Mouse (Mus musculus) bone marrow macrophage, adult 2 months (primary cell): ENCODE data around the gene Map6. TPM values are rescaled to one million over a fixed set of nuclear protein-coding genes. Genes with fewer than 3 reads are reported as not detected.

Experiments used
- H3K27ac ChIP-seq: 2 replicates; pipeline ENCODE4 v1.5.1; 2012; ENCODE audit warnings: low read depth, low read length; ENCODE audit not compliant: insufficient read depth
- H3K4me1 ChIP-seq: 2 replicates; pipeline ENCODE4 v1.6.1; 2012; ENCODE audit warnings: low read length; ENCODE audit not compliant: control insufficient read depth, insufficient read depth
- H3K4me3 ChIP-seq: 2 replicates; pipeline ENCODE4 v1.5.1; 2012; ENCODE audit warnings: mild to moderate bottlenecking, low read length, moderate library complexity; ENCODE audit not compliant: insufficient read depth
- CTCF ChIP-seq: IDR thresholded peaks from 2 replicates; pipeline ENCODE4 v1.5.1; 2012; ENCODE audit warnings: low read depth, mild to moderate bottlenecking, low read length, moderate library complexity
- POLR2A ChIP-seq: IDR thresholded peaks from 2 replicates; pipeline ENCODE4 v1.6.1; 2012; ENCODE audit warnings: mild to moderate bottlenecking, low read depth, low read length, borderline replicate concordance
- polyA plus RNA-seq: library from polyadenylated mRNA; stranded (reverse); fragments of >200 nt; gene quantifications from 2 replicates; pipeline ENCODE4 v1.2.4, GENCODE M21; 2012; ENCODE audit not compliant: missing spikeins, insufficient read depth, insufficient read length

The Map6 gene
- polyA plus RNA-seq, 1 experiment: 0.83 TPM

DNA sequence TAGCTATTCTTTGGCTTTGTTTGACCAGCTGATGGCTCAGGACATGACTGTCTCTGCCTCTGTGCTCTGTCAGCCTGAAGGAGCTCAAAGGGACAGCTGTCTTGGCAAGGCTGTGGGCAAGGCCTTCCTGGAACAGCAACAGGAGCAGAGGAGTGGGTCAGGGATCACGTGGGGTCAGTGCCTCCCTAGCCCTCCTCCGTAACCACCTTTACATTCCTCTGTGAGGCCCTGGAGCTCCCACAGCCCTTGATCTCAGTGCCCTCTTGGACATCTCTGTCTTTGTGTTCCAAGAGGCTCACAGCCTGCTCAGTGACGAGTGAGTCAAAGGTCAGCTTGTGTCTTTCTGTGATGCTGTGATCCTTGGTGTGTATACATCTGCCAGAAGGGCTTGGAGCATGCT is 39.4 kb downstream of the Map6 start:
- peaks cover 27% of the 10 kb centered on the region for H3K4me1 ChIP-seq
- H3K4me3 ChIP-seq: no peak overlapping the region
- TF ChIP-seq POLR2A (no peak), CTCF (no peak)

DNA sequence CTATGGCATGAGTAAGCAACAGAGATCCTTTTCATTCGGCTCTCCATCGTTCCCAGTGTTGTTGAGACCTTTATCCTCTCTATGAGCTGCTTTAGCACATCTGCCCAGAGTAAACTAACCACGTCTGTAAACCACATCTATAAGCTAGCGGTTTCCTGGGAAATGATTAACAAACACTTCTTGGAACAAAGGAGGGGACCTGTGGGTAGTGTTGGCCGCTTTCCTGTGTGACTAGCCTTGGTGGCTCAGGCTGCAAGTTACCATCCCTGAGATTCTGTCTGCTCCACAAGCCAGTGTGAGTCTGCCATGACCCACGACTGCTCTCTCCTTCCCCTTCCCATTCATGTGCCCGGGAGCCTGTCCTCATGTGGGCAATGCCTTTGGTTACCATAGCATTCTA is 44.2 kb downstream of the Map6 start:
- H3K27ac ChIP-seq: no peak overlapping the region
- peaks cover 9% of the 10 kb centered on the region for H3K4me1 ChIP-seq
- TF ChIP-seq CTCF: no peak
- H3K4me3 ChIP-seq: no peak overlapping the region

More for the DNA sequence above, 39.4 kb downstream of the Map6 start:
- no peak overlapping the region for H3K27ac ChIP-seq

- Histone ChIP-seq H3K4me3 (no peak overlapping the region), H3K4me1 (peaks cover 9% of the 10 kb centered on the region), H3K27ac (no peak overlapping the region)
- TF ChIP-seq CTCF (no peak), POLR2A (no peak)
Observed at GRCm38 (mm10) chr7:99312058-99312457, 44.8 kb downstream of the Map6 start.

DNA sequence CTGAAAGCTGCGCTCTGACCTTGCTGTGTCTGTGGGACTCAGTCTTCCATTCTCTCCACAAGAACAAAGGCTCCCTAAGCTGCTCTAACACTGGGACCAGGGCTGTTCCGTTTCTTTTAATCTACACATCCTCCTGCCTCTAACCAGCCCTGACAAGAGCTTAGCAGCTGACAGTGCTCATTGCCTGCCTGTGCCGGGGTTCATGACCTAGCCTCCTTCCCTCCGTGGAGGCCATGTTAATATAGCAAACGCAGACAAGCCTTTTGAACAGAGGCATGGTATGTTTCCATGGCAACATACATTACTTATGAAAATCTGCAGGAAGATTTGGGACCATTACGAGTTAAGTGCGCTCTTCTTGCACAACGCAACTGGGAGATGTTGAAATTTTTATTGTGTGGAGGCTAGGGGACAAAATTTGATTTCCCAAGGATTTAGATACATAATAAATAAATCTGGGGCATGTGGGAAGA is 45.5 kb downstream of the Map6 start:
- Histone ChIP-seq H3K4me1 (peaks cover 9% of the 10 kb centered on the region), H3K27ac (no peak overlapping the region), H3K4me3 (no peak overlapping the region)
- no peak for TF ChIP-seq CTCF

- H3K27ac ChIP-seq: no peak overlapping the region
- no peak for TF ChIP-seq POLR2A
- no peak for TF ChIP-seq CTCF
- peaks cover 9% of the 10 kb centered on the region for H3K4me1 ChIP-seq
- no peak overlapping the region for H3K4me3 ChIP-seq
Observed at GRCm38 (mm10) chr7:99313253-99313652, 46.0 kb downstream of the Map6 start.

DNA sequence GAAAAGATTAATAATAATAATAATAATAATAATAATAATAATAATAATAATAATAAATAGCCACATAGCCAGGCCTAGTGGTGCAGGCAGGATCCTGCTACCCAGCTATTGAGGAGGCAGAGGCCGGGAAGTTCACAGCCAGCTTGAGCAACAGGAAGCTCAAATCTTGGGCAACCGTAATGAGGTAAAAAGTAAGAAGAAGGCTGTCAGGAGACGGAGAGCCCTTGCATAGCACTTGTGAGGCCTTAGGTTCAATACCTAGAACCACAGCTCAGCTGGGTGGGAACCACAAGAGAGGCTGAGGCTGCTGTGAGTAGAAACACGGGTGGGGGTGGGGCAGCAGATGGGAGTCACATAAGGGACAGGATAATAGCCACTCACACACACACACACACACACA is 47.3 kb downstream of the Map6 start:
- Histone ChIP-seq H3K4me1 (peaks cover 9% of the 10 kb centered on the region), H3K4me3 (no peak overlapping the region), H3K27ac (no peak overlapping the region)
- no peak for TF ChIP-seq CTCF
- no peak for TF ChIP-seq POLR2A

- H3K27ac ChIP-seq: no peak overlapping the region
- TF ChIP-seq POLR2A: no peak
- no peak for TF ChIP-seq CTCF
- no peak overlapping the region for H3K4me3 ChIP-seq
- peaks cover 9% of the 10 kb centered on the region for H3K4me1 ChIP-seq
Observed at GRCm38 (mm10) chr7:99316207-99316606, 49.0 kb downstream of the Map6 start.

DNA sequence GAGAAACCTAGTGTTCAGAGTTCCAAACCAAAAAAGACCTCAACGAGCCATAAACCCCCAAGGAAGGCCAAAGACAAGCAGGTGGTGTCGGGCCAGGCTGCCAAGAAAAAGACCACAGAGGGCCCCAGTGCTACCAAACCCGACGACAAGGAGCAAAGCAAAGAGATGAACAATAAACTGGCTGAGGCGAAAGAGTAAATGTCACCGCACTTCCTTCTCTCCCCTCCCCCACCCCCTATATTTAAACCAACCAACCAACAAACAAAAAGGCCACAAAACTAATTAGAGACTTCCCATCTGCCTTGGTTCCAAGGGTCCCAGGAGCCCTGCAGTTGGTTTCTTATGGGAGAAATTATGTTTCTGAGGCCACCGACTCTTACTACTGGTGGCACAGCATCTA is 50.2 kb downstream of the Map6 start:
- Histone ChIP-seq H3K4me3 (no peak overlapping the region), H3K27ac (no peak overlapping the region), H3K4me1 (peaks cover 9% of the 10 kb centered on the region)
- TF ChIP-seq CTCF (no peak), POLR2A (no peak)

DNA sequence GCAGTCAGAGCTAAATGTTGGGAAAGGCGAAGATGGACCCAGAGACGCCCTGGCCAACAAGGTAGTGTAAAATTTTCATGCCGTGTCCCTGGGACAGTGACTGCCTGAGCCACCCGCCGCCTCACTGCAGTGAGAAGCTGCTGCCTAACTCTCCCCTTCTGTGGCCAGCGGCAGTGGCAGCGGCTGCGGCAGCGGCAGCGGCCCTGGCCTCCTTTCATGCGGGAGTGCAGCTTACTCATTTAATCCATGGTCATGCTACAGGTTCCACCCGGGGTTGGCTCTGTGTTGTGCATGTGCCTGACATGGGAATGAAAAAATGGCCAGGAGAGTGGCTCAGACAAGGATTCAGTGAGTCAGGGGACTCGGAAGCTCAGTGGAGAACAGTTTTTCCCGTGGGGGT is 53.3 kb downstream of the Map6 start:
- Histone ChIP-seq H3K4me1 (no peaks in the 10 kb centered on the region), H3K27ac (no peak overlapping the region), H3K4me3 (no peak overlapping the region)
- TF ChIP-seq CTCF (no peak), POLR2A (no peak)

GRCm38 (mm10) chr7:99322691-99323320 is 55.6 kb downstream of the Map6 start:
- TF ChIP-seq CTCF: no peak
- no peak for TF ChIP-seq POLR2A
- Histone ChIP-seq H3K27ac (no peak overlapping the region), H3K4me1 (no peaks in the 10 kb centered on the region), H3K4me3 (no peak overlapping the region)

DNA sequence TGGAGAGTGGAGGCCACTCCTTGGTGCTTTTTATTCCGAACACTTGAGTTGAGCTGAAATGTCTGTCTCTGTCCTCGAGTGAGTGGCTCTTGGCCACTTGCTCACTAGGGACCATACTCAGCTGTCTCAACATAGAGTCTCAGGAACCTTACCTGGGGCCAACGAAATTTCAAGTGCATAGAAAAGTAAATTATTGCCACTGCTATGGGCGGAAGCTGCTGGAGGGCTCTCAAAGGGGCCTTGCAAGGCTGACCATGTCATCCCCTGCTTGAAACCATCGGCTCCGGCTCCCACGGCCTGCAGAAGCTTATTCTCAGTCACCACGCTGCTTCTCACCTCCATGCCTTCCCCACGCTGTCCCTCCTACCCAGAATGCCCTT is 56.1 kb downstream of the Map6 start:
- Histone ChIP-seq H3K27ac (no peak overlapping the region), H3K4me1 (no peaks in the 10 kb centered on the region), H3K4me3 (no peak overlapping the region)
- TF ChIP-seq POLR2A (no peak), CTCF (no peak)
